Mouse (Mus musculus): ENCODE results near the gene Gpr153. TPM values are rescaled to one million over a fixed set of nuclear protein-coding genes. Genes with fewer than 3 reads are reported as not detected.

Gene Gpr153
- total and polyA plus RNA-seq, 3 experiments: 0.08 TPM; not detected in 2

- DNase-seq (ENCODE audit: low read depth, low spot score): no peak
- H3K9ac ChIP-seq (ENCODE audit: control insufficient read depth, low read depth, low read length, poor library complexity, severe bottlenecking): no peak overlapping the region
- H3K4me1 ChIP-seq (ENCODE audit: control insufficient read depth in 1 of 2, insufficient read depth in 2 of 2, low read length in 2 of 2): no peaks in the 10 kb centered on the region
These were observed 674 bp downstream of the Gpr153 start for GRCm38 (mm10) chr4:152274681-152275131.

GRCm38 (mm10) chr4:152276389-152277347 is 2.6 kb downstream of the Gpr153 start:
- DNase-seq (ENCODE audit: low read depth, low spot score): no peak
- TF ChIP-seq RAD21 (IDR thresholded peaks at IDR 0.05; ENCODE audit: low read depth, low read length) (peak; percentile 32), GATA1 (IDR thresholded peaks at IDR 0.05; ENCODE audit: low read depth, low read length) (no peak), RCOR1 (IDR thresholded peaks at IDR 0.05; ENCODE audit: low read depth, low read length) (no peak), ZC3H11A (IDR thresholded peaks at IDR 0.05; ENCODE audit: low read depth, low read length) (0 out of 2 replicates have a peak, but pooled peaks have one; percentile 12), SMC3 (IDR thresholded peaks at IDR 0.05; ENCODE audit: low read depth, low read length) (peak; percentile 46), CTCF (IDR thresholded peaks at IDR 0.05 in 2 of 3, conservative IDR thresholded peaks at IDR 0.05 in 1 of 3; ENCODE audit: control insufficient read depth in 1 of 3, insufficient read depth in 1 of 3, low read depth in 2 of 3, low read length in 3 of 3, poor library complexity in 1 of 3, severe bottlenecking in 1 of 3) (peak; percentile 66 to 85 (median 83))
- H3K27me3 ChIP-seq (ENCODE audit: control insufficient read depth in 1 of 2, insufficient read depth in 2 of 2, low read length in 2 of 2): no peaks in the 10 kb centered on the region

More at GRCm38 (mm10) chr4:152274681-152275131, 674 bp downstream of the Gpr153 start:
- Histone ChIP-seq H3K27me3 (ENCODE audit: control insufficient read depth in 1 of 2, insufficient read depth in 2 of 2, low read length in 2 of 2) (no peaks in the 10 kb centered on the region), H3K4me3 (ENCODE audit: control insufficient read depth in 1 of 2, insufficient read depth in 1 of 2, low read depth in 2 of 2, low read length in 2 of 2) (no peak overlapping the region), H3K79me2 (ENCODE audit: control insufficient read depth, insufficient read depth, low read length, poor library complexity) (no peaks in the 10 kb centered on the region), H3K36me3 (ENCODE audit: control insufficient read depth in 1 of 2, insufficient read depth in 2 of 2, low read length in 2 of 2) (no peaks in the 10 kb centered on the region), H3K9me3 (replicated peaks; ENCODE audit: insufficient read depth, low read length) (no peaks in the 10 kb centered on the region), H3K27ac (ENCODE audit: control insufficient read depth, low read depth, low read length) (no peak overlapping the region)
- TF ChIP-seq MAFK (IDR thresholded peaks at IDR 0.05; ENCODE audit: borderline replicate concordance, low read depth, low read length): no peak
- no peak for TF ChIP-seq MEF2A (IDR thresholded peaks at IDR 0.05; ENCODE audit: extremely low read depth, insufficient replicate concordance, low read depth, low read length, poor library complexity, severe bottlenecking)
- no peak for TF ChIP-seq TAL1 (IDR thresholded peaks at IDR 0.05; ENCODE audit: low read length)
- TF ChIP-seq TCF12 (IDR thresholded peaks at IDR 0.05; ENCODE audit: low read depth, low read length): no peak
- TF ChIP-seq BHLHE40 (IDR thresholded peaks at IDR 0.05; ENCODE audit: borderline replicate concordance, low read depth, low read length): no peak
- no peak for TF ChIP-seq ZNF384 (IDR thresholded peaks at IDR 0.05; ENCODE audit: low read depth, low read length)
- no peak for TF ChIP-seq RCOR1 (IDR thresholded peaks at IDR 0.05; ENCODE audit: low read depth, low read length)
- no peak for TF ChIP-seq POLR2A (IDR thresholded peaks at IDR 0.05; ENCODE audit: control insufficient read depth in 1 of 2, insufficient read depth in 1 of 2, low read depth in 1 of 2, low read length in 2 of 2, poor library complexity in 1 of 2)
- TF ChIP-seq POLR2AphosphoS2 (IDR thresholded peaks at IDR 0.05; ENCODE audit: low read length): no peak
- no peak for TF ChIP-seq SMC3 (IDR thresholded peaks at IDR 0.05; ENCODE audit: low read depth, low read length)
- TF ChIP-seq JUND (IDR thresholded peaks at IDR 0.05; ENCODE audit: low read depth, low read length): no peak
- no peak for TF ChIP-seq KAT2A (conservative IDR thresholded peaks at IDR 0.05; ENCODE audit: low read depth, low read length)
- no peak for TF ChIP-seq ZMIZ1 (IDR thresholded peaks at IDR 0.05; ENCODE audit: low read depth, low read length)
- TF ChIP-seq NRF1 (IDR thresholded peaks at IDR 0.05; ENCODE audit: insufficient read depth, low read depth, low read length, poor library complexity, severe bottlenecking): no peak
- TF ChIP-seq POLR2AphosphoS5 (IDR thresholded peaks at IDR 0.05; ENCODE audit: borderline replicate concordance, low read depth, low read length): no peak

More at GRCm38 (mm10) chr4:152276389-152277347, 2.6 kb downstream of the Gpr153 start:
- no peak overlapping the region for H3K4me3 ChIP-seq (ENCODE audit: control insufficient read depth in 1 of 2, insufficient read depth in 1 of 2, low read depth in 2 of 2, low read length in 2 of 2)
- no peak overlapping the region for H3K27ac ChIP-seq (ENCODE audit: control insufficient read depth, low read depth, low read length)
- H3K79me2 ChIP-seq (ENCODE audit: control insufficient read depth, insufficient read depth, low read length, poor library complexity): no peaks in the 10 kb centered on the region
- no peaks in the 10 kb centered on the region for H3K36me3 ChIP-seq (ENCODE audit: control insufficient read depth in 1 of 2, insufficient read depth in 2 of 2, low read length in 2 of 2)
- no peaks in the 10 kb centered on the region for H3K4me1 ChIP-seq (ENCODE audit: control insufficient read depth in 1 of 2, insufficient read depth in 2 of 2, low read length in 2 of 2)
- H3K9ac ChIP-seq (ENCODE audit: control insufficient read depth, low read depth, low read length, poor library complexity, severe bottlenecking): no peak overlapping the region
- no peaks in the 10 kb centered on the region for H3K9me3 ChIP-seq (replicated peaks; ENCODE audit: insufficient read depth, low read length)

Measured in MEL (cell line).